Mouse (Mus musculus): ENCODE results near the gene Rgs12. TPM values are rescaled to one million over a fixed set of nuclear protein-coding genes. Genes with fewer than 3 reads are reported as not detected.

The Rgs12 gene
- total RNA-seq, 2 experiments from 2014 or later: 58.1 to 65.2 TPM

DNA sequence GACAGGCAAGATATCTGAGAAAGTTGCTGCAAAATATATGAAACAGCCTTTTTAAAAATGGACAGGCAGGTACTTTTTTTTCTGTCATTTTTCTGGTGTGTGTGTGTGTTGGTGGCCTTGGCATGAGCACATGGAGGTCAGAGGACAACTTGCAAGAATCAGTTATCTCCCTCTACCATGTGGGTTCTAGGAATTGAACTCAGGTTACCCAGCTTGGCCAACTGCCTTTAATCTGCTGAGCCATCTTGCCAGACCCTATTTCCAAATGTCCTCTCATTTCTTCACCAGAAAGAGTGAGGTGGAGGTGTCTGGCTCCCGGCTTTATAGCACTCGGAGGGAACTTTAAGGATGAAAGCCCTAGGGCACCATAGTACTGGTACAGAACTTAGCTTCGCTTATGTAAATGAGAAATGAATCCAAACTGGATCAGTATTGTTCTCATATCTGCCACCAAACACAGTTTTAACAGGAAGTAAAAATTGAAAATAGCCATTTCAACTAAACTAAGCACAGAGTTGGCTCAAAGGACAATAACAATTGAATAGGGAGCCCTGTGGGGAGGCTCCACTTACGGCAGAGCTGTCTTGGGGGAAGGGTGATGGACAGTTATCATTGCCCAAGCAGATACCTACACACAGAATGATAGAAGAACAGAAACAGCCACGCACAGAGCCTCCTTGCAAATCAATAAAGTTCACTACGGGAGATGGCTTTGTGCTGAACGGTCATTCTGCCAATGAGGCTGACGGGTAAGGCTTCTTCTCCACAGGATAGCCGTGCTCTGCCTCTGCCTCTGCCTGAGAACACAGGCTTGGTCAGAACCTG lies 18.9 kb upstream of the Rgs12 start:
- no peak for DNase-seq (ENCODE audit: extremely low spot score in 1 of 2, low spot score in 2 of 2)
- intact Hi-C loops (cut with DNase I): no loop called here

DNA sequence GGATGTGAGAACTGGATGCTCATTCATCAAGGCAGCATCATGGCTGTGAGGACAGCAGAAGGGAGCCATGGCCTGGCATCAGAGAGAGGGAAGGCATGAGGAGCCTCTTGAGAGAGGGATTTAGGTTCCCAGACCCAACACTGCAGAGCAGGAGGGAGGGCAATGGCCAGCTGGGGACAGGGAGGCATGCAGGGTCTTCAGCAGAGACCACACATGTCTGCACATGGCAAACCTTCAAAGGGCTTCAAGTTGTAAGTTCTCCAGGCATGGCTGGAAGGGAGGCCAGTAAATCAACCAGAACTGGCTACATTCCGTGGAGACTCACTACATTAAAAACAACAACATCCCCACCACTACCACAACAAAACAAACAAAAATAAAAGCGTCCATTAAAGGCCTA lies 18.2 kb upstream of the Rgs12 start:
- DNase-seq (ENCODE audit: extremely low spot score in 1 of 2, low spot score in 2 of 2): no peak
- intact Hi-C loops (cut with DNase I): no loop called here

DNA sequence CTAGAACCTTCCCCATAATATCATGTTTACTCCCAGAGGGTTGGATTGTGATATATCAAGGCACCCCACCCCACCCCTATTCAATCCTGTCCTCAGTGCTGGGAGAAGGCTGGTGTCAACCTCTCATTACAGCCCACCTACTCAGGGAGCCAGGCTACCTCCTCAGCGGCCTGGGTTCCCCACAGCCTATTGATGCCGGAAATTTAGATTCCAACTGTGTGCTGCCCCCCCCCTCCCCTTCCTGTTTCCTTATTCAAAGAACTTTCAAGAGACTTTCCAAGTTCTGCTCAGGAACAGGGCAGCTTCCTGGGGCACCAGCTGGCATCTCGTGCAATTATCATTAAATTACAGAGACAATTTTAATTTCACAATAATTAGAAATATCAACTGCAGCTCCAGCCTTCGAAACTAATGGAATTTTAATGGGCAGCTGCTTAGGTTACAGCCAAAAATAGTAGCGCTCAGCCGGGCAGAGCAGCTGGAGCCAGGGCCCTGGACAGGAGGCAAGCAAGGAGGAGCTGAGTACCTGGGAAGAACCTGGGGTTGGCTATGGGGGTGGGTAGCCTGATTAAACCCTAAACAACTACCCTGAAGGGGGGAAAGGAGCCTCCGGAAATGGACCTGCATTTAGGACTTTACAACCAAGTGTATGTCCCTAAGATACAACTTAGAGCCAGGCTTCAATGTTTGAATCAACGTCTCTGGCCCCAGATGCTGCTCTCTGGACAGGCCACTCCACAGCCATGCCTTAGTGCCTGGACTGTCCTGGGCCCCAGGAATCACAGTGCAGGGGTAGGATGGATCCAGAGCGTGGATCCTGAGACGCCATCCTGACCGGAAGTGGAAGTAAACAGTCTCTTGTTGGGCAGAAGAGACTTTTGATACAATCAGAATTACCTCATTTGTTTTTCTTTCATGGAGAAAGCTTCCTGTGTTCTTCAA lies 17.5 kb upstream of the Rgs12 start:
- no peak for DNase-seq (ENCODE audit: extremely low spot score in 1 of 2, low spot score in 2 of 2)
- intact Hi-C loops (cut with DNase I): no loop called here

DNA sequence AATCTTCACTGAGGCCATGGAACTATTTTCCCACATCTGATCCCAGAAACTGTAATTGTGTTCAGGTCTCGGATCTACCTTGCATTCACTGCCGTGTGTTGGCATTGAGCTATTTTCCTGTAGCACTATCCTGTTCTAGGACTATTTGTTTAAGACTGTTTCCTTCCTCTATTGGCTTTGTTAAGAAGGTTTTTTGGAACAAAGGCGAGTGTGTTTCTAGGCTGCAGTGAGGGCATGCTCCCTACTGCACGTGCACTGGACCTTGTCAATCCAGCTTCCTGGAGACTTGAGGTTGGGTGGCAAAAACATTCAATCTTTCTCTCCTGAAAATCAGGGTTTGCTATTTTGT lies 16.8 kb upstream of the Rgs12 start:
- no peak for DNase-seq (ENCODE audit: extremely low spot score in 1 of 2, low spot score in 2 of 2)
- intact Hi-C loops (cut with DNase I): no loop called here

DNA sequence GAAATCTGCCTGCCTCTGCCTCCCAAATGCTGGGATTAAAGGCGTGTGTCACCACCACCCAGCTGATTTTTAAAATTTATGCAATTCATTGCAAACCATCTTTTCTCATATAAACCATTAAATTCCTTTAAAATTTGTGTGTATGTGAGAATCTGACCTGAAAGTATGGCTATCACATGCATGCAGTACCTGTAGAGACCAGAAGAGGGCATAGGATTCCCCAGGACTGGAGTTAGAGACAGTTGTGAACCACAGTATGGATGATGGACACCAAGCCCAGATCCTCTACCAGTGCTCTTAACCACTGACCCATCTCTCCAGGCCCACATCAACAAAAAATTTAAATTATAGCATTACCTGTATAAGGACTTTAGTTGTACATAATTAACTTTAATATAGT lies 15.8 kb upstream of the Rgs12 start:
- DNase-seq (ENCODE audit: extremely low spot score in 1 of 2, low spot score in 2 of 2): no peak
- intact Hi-C loops (cut with DNase I): no loop called here

DNA sequence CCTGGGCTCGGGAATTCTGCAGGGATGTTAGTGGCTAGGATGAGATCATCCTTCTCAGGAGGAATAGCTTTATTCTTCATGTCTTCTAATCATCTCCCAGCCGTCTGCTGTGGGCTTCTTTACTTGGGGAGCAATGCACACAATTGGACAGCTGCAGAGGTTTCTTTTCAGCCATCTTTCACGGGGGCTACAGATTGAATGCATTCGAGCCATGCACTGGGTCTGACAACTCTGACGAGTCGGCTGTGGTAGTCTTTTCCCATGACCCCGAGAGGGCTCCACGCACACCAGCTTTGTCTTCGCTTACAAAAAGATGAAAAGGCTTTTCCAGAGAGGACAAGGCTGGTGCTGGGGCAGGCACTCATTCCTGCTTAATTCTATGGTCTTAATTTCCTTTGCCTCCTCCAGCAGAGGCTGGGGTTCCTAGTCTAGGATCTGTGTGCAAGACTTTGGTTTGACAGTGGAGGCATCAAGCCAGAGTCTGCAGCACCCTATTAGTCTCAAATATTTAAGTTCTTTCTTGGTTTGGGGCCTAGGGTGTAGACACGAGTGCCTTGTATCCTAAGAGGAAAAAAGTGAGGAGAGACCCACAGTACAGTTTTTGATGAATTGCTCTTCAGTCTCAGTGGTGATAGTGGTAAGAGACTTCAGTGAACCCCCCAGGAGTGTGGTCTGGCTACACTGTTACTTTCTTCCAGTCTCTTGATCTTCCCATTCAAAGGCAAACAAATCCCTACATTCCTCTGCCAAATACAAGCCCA lies 7.4 kb upstream of the Rgs12 start:
- intact Hi-C loops (cut with DNase I): no loop called here
- no peak for DNase-seq (ENCODE audit: extremely low spot score in 1 of 2, low spot score in 2 of 2)

DNA sequence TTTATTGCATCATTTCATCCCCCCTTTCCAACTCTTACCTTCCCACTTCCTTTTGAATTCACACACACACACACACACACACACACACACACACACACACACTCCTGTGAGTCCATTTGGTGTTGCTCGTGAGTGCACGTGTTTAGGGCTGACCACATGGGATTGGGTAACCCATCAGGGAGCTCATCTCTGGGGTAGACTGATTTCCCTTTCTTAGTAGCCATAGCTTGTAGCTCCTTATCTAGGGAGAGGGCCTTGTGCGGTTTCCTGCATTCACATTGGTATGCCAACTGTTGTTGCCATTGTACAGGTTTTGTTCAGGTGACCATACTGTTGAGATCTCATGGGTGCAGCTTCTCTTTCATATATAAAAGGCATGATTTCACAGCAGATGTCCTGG lies 5.8 kb upstream of the Rgs12 start:
- intact Hi-C loops (cut with DNase I): no loop called here

DNA sequence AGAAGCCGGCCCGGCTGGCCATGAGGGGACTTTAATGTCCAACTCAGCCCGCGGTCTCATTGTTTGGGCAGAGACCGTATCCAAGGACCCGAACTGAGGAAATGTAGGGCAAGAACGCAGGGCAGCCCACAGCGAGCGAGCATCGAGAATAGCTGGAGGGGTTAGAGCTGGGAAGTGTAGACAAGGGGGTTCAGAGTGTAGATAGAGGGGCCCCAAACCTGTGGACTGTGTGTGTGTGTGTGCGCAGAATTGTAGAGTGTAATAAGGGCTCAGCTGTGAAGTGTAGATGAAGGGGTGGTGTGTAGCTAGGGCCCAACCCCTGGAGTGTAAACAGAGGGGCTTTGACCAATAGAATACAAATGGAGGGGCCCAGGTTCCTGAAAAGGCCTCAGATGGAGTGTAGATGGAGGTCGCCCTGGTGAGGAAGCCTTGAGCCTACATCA lies 545 bp downstream of the Rgs12 start:
- intact Hi-C loops (cut with DNase I): no loop called here
- DNase-seq (ENCODE audit: extremely low spot score in 1 of 2, low spot score in 2 of 2): no peak

More for the DNA sequence above, 5.8 kb upstream of the Rgs12 start:
- DNase-seq (ENCODE audit: extremely low spot score in 1 of 2, low spot score in 2 of 2): no peak

DNA sequence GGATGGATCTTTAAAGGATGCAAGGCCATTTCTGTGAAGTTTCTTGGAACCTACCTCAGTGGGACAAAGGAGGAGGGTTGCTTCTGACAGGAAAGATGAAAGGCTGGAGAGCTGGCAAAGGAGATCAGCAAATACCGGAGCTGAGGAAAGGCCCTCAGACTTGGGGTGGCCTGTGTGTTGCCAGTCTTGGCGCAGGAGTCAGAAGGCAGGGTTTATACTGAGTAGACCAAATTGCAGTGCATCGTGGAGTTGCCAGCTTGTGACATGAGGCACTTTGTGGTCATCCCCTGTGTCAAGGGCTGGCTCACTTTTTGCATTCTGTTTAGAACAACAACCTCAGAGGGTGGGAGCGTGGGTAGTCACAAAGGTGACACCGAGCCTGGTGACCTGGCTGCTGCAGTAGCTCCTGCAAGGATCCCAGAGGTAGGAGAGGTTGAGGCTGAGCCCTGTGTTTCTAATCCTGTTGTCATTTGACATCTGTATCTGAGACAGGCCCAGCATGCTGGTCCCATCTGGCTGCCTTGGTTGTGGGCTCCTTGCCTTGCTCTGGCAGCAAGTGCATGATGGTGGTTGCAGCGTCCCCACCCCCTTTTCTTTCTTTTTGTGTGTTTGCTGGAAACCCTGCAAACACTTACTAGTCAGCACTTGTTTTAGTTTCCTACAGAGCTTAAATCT lies 1.4 kb downstream of the Rgs12 start:
- intact Hi-C loops (cut with DNase I): no loop called here
- DNase-seq (ENCODE audit: extremely low spot score in 1 of 2, low spot score in 2 of 2): no peak

DNA sequence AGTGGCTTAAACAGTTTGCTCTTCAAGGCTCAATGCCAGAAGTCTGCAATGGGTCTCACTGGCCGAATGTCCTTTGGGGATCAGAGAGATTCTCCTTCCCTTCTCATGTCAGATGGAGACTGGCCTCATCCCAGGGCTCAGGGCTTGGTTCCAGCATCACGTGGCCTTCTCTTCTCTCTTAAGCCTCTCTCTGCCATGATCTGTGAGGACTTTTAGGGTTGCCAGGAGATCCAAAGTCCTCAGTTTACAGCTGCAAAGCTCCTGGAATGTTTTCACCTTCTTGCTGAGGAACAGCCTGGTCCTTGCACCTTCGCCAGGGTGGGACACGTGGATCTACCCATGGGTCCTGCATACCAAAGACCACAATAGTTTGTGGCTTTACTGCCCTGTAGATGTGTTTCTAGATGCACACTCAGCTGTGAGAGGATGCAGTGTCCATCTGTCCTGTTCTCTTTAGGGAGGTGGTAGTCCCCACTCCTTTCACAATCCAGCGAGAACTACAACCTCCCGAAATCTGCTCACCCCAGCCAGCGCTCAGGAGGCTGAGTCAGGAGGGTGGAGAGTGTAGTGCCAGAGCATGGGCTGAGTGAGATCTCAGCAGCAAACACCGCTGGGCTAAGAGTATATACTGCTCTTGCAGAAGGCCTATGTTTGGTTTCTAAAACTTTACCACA lies 2.1 kb downstream of the Rgs12 start:
- DNase-seq (ENCODE audit: extremely low spot score in 1 of 2, low spot score in 2 of 2): peak in 1 of 2 experiments; percentile 48
- intact Hi-C loops (cut with DNase I): no loop called here

DNA sequence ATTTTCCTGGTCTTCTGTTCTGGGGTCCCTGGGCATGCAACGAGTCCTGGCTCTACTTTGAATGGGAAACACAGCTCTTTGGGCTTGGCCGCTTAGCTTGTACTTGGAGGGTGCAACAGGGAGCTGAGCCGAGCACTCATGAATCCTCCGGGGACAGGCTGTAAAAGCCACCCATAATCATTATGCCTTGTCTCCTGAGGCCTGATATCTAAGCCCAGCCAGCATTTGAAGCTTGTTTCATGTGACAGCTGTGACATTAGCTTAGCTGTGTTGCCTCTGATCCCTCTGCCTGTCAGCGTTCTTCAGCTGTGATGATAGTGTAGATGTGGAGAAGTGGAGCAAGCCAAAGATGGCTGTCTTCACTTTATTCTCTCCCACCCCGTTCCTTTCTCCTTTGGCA lies 5.3 kb downstream of the Rgs12 start:
- intact Hi-C loops (cut with DNase I): no loop called here
- DNase-seq (ENCODE audit: extremely low spot score in 1 of 2, low spot score in 2 of 2): no peak

DNA sequence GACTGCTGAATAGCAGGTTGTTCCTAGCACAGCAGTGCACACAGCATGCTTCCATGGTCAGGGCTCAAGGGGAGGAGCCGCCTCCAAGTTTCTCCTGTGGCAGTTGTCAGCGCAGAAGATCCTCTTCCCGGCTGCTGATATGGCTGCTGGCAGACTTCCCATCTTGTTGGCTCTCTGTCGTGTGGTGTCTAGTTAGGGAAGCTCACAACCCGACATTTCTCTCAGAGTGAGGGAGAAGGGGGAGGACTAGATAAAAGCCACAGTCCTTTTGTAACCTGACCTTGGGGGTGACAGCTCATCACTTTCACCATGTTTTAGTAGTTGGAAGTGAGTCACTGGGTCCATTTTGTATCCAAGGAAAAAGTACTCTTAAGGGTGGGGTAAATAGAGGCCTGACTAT lies 6.4 kb downstream of the Rgs12 start:
- intact Hi-C loops (cut with DNase I): no loop called here
- DNase-seq (ENCODE audit: extremely low spot score in 1 of 2, low spot score in 2 of 2): peak in 1 of 2 experiments; percentile 47

DNA sequence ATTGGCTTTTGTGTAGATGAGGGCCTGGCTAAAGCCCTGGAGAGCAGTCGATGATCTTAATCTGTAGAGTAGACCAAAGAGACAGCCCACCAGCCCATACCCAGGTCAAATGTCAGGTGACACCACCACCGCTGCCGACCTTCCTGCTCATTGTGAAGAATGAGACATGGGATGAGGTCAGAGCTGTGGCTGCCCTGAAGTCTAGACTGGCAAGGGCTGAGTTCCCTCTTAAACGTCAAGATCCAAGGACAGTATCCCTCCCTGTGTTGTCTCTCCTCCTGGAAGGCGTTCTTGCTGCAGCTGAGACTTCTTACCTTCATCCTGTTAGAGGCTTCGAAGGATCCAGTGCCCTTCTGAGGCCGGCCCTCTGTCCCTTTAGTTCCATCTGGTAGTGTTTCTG lies 6.9 kb downstream of the Rgs12 start:
- no peak for DNase-seq (ENCODE audit: extremely low spot score in 1 of 2, low spot score in 2 of 2)
- intact Hi-C loops (cut with DNase I): no loop called here

DNA sequence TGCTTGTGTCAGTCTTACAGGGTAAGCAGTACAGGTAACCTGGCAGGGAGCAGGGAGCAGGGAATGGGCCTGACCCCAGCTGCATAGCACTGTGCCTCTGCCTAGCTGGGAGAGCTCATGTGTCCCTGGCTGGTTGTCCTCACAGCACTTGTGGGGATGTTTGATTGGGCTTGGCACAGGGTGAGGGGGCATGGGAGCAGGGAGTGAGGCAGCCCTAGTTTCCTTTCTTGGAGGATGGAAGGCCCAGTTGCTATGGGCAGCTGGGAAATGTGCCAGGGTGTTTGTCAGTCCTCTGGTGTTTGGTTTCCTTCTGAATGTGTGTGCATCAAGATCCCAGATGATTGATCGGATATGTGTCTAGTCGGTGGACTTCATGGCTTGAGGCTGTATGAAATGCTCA lies 7.8 kb downstream of the Rgs12 start:
- intact Hi-C loops (cut with DNase I): no loop called here
- DNase-seq (ENCODE audit: extremely low spot score in 1 of 2, low spot score in 2 of 2): peak; percentile 64 to 65

DNA sequence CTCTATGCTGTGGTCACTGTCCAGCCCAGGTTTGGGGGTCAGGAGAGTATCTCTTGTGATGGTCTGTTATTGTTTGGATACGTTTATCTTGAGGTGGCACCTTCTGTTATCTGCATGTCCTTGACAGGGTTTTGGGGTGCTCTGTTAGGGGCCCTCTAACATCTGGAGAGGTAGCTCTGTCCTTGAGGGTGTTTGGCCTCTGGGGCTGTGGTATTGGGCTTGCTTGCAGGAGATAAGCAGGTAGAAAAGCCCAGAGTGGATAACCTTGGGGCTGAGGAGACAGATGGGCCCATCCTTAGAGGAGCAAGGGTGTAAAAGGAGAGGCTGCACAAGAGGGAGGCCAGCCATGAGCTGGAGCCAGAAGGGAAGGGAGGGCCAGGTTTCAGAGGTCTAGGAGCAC lies 10.8 kb downstream of the Rgs12 start:
- no peak for DNase-seq (ENCODE audit: extremely low spot score in 1 of 2, low spot score in 2 of 2)
- intact Hi-C loops (cut with DNase I): no loop called here

DNA sequence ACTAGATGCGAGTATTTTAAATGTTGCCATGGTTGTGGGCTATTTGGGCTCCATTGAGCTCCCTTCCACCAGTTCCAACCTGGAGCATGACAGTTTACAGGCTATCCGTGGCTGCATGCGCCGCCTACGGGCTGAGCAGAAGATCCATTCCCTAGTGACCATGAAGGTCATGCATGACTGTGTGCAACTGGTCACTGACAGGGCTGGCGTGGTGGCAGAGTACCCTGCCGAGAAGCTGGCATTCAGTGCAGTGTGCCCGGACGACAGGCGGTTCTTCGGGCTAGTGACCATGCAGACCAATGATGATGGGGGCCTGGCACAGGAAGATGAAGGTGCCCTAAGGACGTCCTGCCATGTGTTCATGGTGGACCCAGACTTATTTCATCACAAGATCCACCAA lies 16.3 kb downstream of the Rgs12 start:
- intact Hi-C loops (cut with DNase I): no loop called here
- DNase-seq (ENCODE audit: extremely low spot score in 1 of 2, low spot score in 2 of 2): no peak

DNA sequence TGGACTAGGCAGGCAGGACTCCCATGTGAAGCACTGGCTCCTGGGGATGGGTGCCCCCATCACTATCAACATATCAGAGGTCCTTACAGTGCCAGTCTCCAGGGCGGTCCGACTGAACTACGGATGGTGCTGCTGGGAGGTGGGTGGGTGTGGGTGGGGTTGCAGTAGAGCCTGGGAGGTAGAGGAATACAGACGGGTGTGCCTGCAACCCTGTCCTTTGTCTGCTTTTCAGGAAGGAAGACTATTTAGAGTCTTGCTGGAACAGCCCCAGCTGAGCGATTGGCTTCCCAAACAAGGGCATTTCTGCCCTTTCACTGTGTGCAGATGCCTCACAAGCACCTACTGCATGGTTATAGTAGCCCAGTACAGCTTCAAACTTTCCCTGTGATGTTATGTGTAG lies 19.1 kb downstream of the Rgs12 start:
- no peak for DNase-seq (ENCODE audit: extremely low spot score in 1 of 2, low spot score in 2 of 2)
- intact Hi-C loops (cut with DNase I): no loop called here

DNA sequence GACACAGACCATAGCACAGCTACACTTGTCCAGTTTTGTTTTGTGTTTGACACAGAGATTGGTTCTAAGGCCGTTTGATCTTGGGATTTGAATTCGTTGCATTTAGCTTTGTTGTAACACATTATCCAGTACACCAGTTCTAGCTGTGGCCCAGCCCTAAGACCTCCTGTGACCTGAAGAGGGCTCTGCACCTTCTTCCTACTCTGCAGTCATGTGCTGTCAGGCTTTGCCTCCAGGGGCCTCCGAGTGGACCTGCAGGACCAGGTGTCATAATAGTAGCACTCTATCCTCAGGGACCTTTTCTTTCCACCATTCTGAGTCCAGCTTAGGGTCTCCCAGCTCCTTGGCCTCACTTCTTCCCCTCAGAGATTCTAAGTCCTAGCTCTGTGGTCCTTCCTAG lies 23.2 kb downstream of the Rgs12 start:
- DNase-seq (ENCODE audit: extremely low spot score in 1 of 2, low spot score in 2 of 2): no peak
- intact Hi-C loops (cut with DNase I): no loop called here
